Mouse (Mus musculus) kidney, postnatal 0 days (tissue): ENCODE results near the gene Cnot1. TPM values are rescaled to one million over a fixed set of nuclear protein-coding genes. Genes with fewer than 3 reads are reported as not detected.

Experiments used
- ATAC-seq: fragments of 200-750 bp; cut with Nextera tagmentation; replicated peaks from 2 replicates; pipeline ENCODE4 v1.8.0; 2017; ENCODE audit warnings: low read depth, moderate number of reproducible peaks, moderate TSS enrichment, moderate library complexity; ENCODE audit not compliant: low FRiP score
- DNase-seq: peaks from one replicate; pipeline ENCODE4 v3.0.0-alpha.2; 2016; ENCODE audit warnings: low spot score
- H3K27ac ChIP-seq: fragments of 300-500 bp; sonication (generic); 2 replicates; pipeline ENCODE4 v1.5.1; 2014; ENCODE audit warnings: mild to moderate bottlenecking
- H3K27me3 ChIP-seq: fragments of 300-500 bp; sonication (generic); 2 replicates; pipeline ENCODE4 v1.6.1; 2014; ENCODE audit warnings: low read length, mixed read lengths; ENCODE audit not compliant: insufficient read depth
- H3K36me3 ChIP-seq: fragments of 300-500 bp; sonication (generic); 2 replicates; pipeline ENCODE4 v1.6.1; 2014; ENCODE audit warnings: low read length, mixed read lengths; ENCODE audit not compliant: insufficient read depth
- H3K4me1 ChIP-seq: fragments of 300-500 bp; sonication (generic); replicated peaks from 2 replicates; pipeline ENCODE4 v1.6.1; 2014; ENCODE audit warnings: antibody characterized with exemption, low read length, mixed read lengths; ENCODE audit not compliant: insufficient read depth
- H3K4me2 ChIP-seq: fragments of 300-500 bp; sonication (generic); 2 replicates; pipeline ENCODE4 v1.6.1; 2014; ENCODE audit warnings: mild to moderate bottlenecking, low read length, moderate library complexity, mixed read lengths
- H3K4me3 ChIP-seq: fragments of 300-500 bp; sonication (generic); replicated peaks from 2 replicates; pipeline ENCODE4 v1.5.1; 2014; ENCODE audit warnings: low read depth, low read length
- H3K9ac ChIP-seq: fragments of 300-500 bp; sonication (generic); 2 replicates; pipeline ENCODE4 v1.6.1; 2014; ENCODE audit warnings: low read depth, low read length
- H3K9me3 ChIP-seq: fragments of 300-500 bp; sonication (generic); replicated peaks from 2 replicates; pipeline ENCODE4 v1.6.1; 2016; ENCODE audit warnings: low read length, inconsistent platforms, mixed read lengths
- CTCF ChIP-seq: IDR thresholded peaks from 2 replicates; pipeline ENCODE4 v1.5.1; 2016; ENCODE audit warnings: antibody characterized with exemption, low read depth, mild to moderate bottlenecking, moderate library complexity
- WGBS: fragments of 180-500 bp; shearing (Covaris S2); extraction: QIAGEN DNeasy Blood & Tissue Kit; methylation state at CpG from one replicate; pipeline ENCODE4 v1.1.7; 2014; 5-methylcytosine and 5-hydroxymethylcytosine counted together
- polyA plus RNA-seq: library from polyadenylated mRNA; unstranded; fragments of >200 nt; fragmentation: Nextera tagmentation; extraction: Ambion mirVana; gene quantifications from 2 replicates; pipeline ENCODE4 v1.2.1, GENCODE M21; 2015

Cnot1 gene
- polyA plus RNA-seq, 1 experiment from 2014 or later, result 28.7 TPM

DNA sequence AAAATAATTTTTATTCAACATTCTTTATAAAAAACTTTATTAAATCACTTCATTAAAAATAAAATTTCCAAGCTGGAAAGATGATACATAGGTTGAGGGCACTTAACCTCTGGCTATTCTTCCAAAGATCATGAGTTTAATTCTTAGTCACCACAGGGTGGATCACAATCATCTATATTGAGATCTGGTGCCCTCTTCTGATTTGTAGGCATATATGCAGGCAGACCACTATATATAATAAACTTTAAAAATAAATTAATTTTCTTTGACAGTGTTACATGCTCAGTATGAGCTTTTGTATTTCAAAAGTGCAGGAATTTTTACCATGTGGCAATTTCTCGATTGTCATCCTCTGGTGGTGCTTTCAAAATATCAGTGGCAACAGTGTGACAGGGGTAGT, 43.1 kb downstream of the Cnot1 start:
- peaks cover 68% of the 10 kb centered on the region for H3K36me3 ChIP-seq
- no peaks in the 10 kb centered on the region for H3K9me3 ChIP-seq
- H3K4me3 ChIP-seq, result no peak overlapping the region
- H3K9ac ChIP-seq, result no peak overlapping the region
- no peak overlapping the region for H3K27ac ChIP-seq
- no peaks in the 10 kb centered on the region for H3K27me3 ChIP-seq
- H3K4me2 ChIP-seq, result no peak overlapping the region
- DNase-seq (no peak), ATAC-seq (no peak)
- WGBS, result 88% methylated on average over 1 of the region's 1 CpGs
- 0 out of 2 replicates have a peak, but pooled peaks have one; percentile 4 for TF ChIP-seq CTCF
- no peaks in the 10 kb centered on the region for H3K4me1 ChIP-seq

GRCm38 (mm10) chr8:95760323-95760722, 46.9 kb downstream of the Cnot1 start:
- Histone ChIP-seq H3K9me3 (no peaks in the 10 kb centered on the region), H3K36me3 (peaks cover 45% of the 10 kb centered on the region), H3K4me3 (no peak overlapping the region), H3K4me1 (no peaks in the 10 kb centered on the region), H3K9ac (no peak overlapping the region), H3K4me2 (no peak overlapping the region), H3K27ac (no peak overlapping the region), H3K27me3 (no peaks in the 10 kb centered on the region)
- no peak for TF ChIP-seq CTCF
- no peak for ATAC-seq
- 89% methylated on average over 6 of the region's 6 CpGs for WGBS
- no peak for DNase-seq

DNA sequence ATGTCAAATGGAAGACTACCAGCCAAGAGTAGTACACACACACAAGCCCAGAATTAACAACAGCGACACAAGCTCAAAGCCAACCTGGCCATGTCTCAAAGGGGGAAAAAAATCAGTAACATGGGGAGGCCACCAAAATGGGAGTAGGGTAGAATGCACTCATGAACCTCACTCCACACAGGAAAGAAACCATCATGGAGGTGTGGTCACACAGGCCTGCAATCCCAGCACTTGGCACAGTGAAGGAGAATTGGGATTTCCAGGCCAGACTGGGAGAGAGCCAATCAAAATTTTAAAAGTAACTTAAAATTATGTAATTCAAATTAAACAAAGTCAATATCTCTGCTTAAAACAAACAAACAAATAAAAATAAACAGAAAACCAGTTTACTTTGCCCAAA, 55.3 kb downstream of the Cnot1 start:
- Histone ChIP-seq H3K27me3 (no peaks in the 10 kb centered on the region), H3K9me3 (no peaks in the 10 kb centered on the region), H3K9ac (no peak overlapping the region), H3K4me1 (no peaks in the 10 kb centered on the region), H3K27ac (no peak overlapping the region), H3K36me3 (peaks cover 46% of the 10 kb centered on the region), H3K4me2 (no peak overlapping the region), H3K4me3 (no peak overlapping the region)
- DNase-seq (no peak), ATAC-seq (no peak)
- TF ChIP-seq CTCF, result no peak
- WGBS, result 96% methylated on average over 1 of the region's 1 CpGs

DNA sequence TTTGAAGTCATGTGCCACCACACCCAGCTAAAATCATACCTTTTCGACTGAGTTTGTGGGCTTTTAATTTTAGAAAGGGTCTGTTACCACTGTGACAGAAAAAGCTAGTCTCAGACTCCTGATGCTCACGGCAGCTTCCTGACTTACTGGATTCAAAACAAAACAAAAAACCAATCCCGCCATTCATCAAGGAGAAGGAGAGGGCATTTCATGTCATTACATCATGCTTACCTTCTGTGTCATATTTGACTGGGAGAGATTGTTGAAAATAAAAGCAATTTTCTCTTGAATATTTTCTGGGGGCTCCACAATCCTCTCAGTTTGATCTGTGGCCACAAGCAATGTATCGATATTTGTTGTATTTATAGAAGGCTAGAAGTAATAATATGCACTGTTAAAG, 59.2 kb downstream of the Cnot1 start:
- Histone ChIP-seq H3K4me1 (no peaks in the 10 kb centered on the region), H3K9me3 (no peaks in the 10 kb centered on the region), H3K27ac (no peak overlapping the region), H3K27me3 (no peaks in the 10 kb centered on the region), H3K4me2 (no peak overlapping the region), H3K4me3 (no peak overlapping the region), H3K9ac (no peak overlapping the region), H3K36me3 (peaks cover 58% of the 10 kb centered on the region)
- ATAC-seq (no peak), DNase-seq (no peak)
- TF ChIP-seq CTCF, result no peak
- 95% methylated on average over 4 of the region's 4 CpGs for WGBS

GRCm38 (mm10) chr8:95741732-95742131, 65.5 kb downstream of the Cnot1 start:
- no peak for DNase-seq
- H3K4me3 ChIP-seq, result no peak overlapping the region

GRCm38 (mm10) chr8:95738596-95738995, 68.7 kb downstream of the Cnot1 start:
- H3K27me3 ChIP-seq, result no peaks in the 10 kb centered on the region
- H3K36me3 ChIP-seq, result peaks cover 75% of the 10 kb centered on the region
- H3K4me1 ChIP-seq, result no peaks in the 10 kb centered on the region
- H3K9ac ChIP-seq, result no peak overlapping the region
- DNase-seq, result peak; percentile 22
- H3K4me3 ChIP-seq, result no peak overlapping the region
- peak; percentile 58 for TF ChIP-seq CTCF
- H3K4me2 ChIP-seq, result no peak overlapping the region
- no peak overlapping the region for H3K27ac ChIP-seq
- ATAC-seq, result no peak
- 77% methylated on average over 7 of the region's 7 CpGs for WGBS
- no peaks in the 10 kb centered on the region for H3K9me3 ChIP-seq

More at GRCm38 (mm10) chr8:95741732-95742131, 65.5 kb downstream of the Cnot1 start:
- H3K27ac ChIP-seq, result no peak overlapping the region
- H3K9ac ChIP-seq, result no peak overlapping the region
- WGBS, result 94% methylated on average over 7 of the region's 7 CpGs
- H3K4me2 ChIP-seq, result no peak overlapping the region
- TF ChIP-seq CTCF, result no peak
- peaks cover 74% of the 10 kb centered on the region for H3K36me3 ChIP-seq
- H3K4me1 ChIP-seq, result no peaks in the 10 kb centered on the region
- H3K9me3 ChIP-seq, result no peaks in the 10 kb centered on the region
- H3K27me3 ChIP-seq, result no peaks in the 10 kb centered on the region
- no peak for ATAC-seq

DNA sequence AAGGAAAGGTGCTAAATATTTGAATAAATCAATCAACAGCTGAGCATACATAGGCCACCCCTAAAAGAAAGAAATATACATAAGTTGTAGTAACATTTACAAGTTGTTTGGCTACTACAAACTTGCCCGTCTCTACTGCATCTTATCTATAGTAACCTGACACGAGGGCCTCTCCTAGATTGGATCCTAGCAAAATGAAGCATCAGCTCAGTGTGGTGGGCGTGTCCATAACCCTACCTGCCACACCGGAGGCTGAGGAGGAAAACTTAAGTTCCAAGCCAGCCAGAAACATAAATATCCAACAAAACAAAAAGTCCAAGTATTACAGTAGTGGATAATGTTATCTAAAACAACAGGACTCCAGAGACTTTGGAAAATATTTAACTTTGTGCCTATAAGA, 79.6 kb downstream of the Cnot1 start:
- Histone ChIP-seq H3K9me3 (no peaks in the 10 kb centered on the region), H3K27ac (no peak overlapping the region), H3K27me3 (no peaks in the 10 kb centered on the region), H3K4me3 (no peak overlapping the region), H3K9ac (no peak overlapping the region), H3K36me3 (peaks cover 75% of the 10 kb centered on the region), H3K4me2 (no peak overlapping the region), H3K4me1 (no peaks in the 10 kb centered on the region)
- 84% methylated on average over 4 of the region's 4 CpGs for WGBS
- DNase-seq (no peak), ATAC-seq (no peak)
- TF ChIP-seq CTCF, result no peak
